Mouse (Mus musculus): ENCODE measurements around the gene Lrrc26. TPM values are rescaled to one million over a fixed set of nuclear protein-coding genes. Genes with fewer than 3 reads are reported as not detected.

Gene Lrrc26
- polyA plus RNA-seq, 1 experiment from 2014 or later = 0.89 TPM

- H3K4me2 ChIP-seq (ENCODE audit: low read depth, low read length) = peak overlapping the region; percentile 94
- H3K9me3 ChIP-seq (replicated peaks; ENCODE audit: control insufficient read depth, low read length) = no peaks in the 10 kb centered on the region
- peaks cover 8% of the 10 kb centered on the region for H3K27me3 ChIP-seq (ENCODE audit: control insufficient read depth, insufficient read depth, low read length)
- no peak for ATAC-seq (replicated peaks; ENCODE audit: extremely low read depth, insufficient read depth, low FRiP score)
- 25% methylated on average over 12 of the region's 12 CpGs for WGBS
- peak overlapping the region; percentile 86 for H3K4me3 ChIP-seq (ENCODE audit: low read length)
- no peak overlapping the region for H3K27ac ChIP-seq (ENCODE audit: low read length)
- no peaks in the 10 kb centered on the region for H3K36me3 ChIP-seq (ENCODE audit: control insufficient read depth, insufficient read depth)
- peak overlapping the region; percentile 78 for H3K9ac ChIP-seq (ENCODE audit: low read length)
- H3K4me1 ChIP-seq (ENCODE audit: control insufficient read depth, insufficient read depth, low read length) = peaks cover 34% of the 10 kb centered on the region
Measured at GRCm38 (mm10) chr2:25263623-25264285, 26.0 kb upstream of the Lrrc26 start.

GRCm38 (mm10) chr2:25264286-25264660 is 25.4 kb upstream of the Lrrc26 start:
- H3K4me2 ChIP-seq (ENCODE audit: low read depth, low read length) = no peak overlapping the region
- H3K36me3 ChIP-seq (ENCODE audit: control insufficient read depth, insufficient read depth) = no peaks in the 10 kb centered on the region
- H3K27me3 ChIP-seq (ENCODE audit: control insufficient read depth, insufficient read depth, low read length) = peaks cover 8% of the 10 kb centered on the region
- no peak overlapping the region for H3K9ac ChIP-seq (ENCODE audit: low read length)
- no peaks in the 10 kb centered on the region for H3K9me3 ChIP-seq (replicated peaks; ENCODE audit: control insufficient read depth, low read length)
- no peak for ATAC-seq (replicated peaks; ENCODE audit: extremely low read depth, insufficient read depth, low FRiP score)
- no peak overlapping the region for H3K4me3 ChIP-seq (ENCODE audit: low read length)
- 66% methylated on average over 5 of the region's 5 CpGs for whole genome bisulfite sequencing
- H3K4me1 ChIP-seq (ENCODE audit: control insufficient read depth, insufficient read depth, low read length) = peaks cover 34% of the 10 kb centered on the region
- no peak overlapping the region for H3K27ac ChIP-seq (ENCODE audit: low read length)

DNA sequence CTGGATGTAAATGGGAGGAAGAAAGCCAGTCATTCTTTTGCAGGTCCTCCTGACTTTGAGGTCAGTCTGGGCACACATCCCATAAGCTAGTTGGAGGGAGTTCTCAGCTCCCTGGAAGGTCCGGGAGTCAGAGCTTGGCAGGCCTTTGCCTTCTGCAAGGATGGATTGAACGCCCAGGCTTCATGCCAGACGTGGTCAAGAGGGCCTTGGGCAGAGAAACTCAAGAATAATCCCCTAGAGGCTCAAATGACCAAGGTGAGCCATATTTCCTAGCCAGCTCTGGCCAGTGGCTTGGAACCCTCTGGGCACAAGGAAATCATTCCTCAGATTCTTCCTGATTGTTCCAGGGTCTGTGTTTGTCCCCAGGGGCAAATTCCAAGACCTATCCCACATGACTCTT is 24.9 kb upstream of the Lrrc26 start:
- ATAC-seq (replicated peaks; ENCODE audit: extremely low read depth, insufficient read depth, low FRiP score) = no peak
- Histone ChIP-seq H3K27me3 (ENCODE audit: control insufficient read depth, insufficient read depth, low read length) (peaks cover 8% of the 10 kb centered on the region), H3K4me1 (ENCODE audit: control insufficient read depth, insufficient read depth, low read length) (peaks cover 34% of the 10 kb centered on the region), H3K27ac (ENCODE audit: low read length) (no peak overlapping the region), H3K4me2 (ENCODE audit: low read depth, low read length) (no peak overlapping the region), H3K9me3 (replicated peaks; ENCODE audit: control insufficient read depth, low read length) (no peaks in the 10 kb centered on the region), H3K36me3 (ENCODE audit: control insufficient read depth, insufficient read depth) (0 out of 2 replicates have a peak, but pooled peaks cover 4% of the 10 kb centered on the region), H3K4me3 (ENCODE audit: low read length) (no peak overlapping the region), H3K9ac (ENCODE audit: low read length) (no peak overlapping the region)
- 59% methylated on average over 3 of the region's 3 CpGs for WGBS

DNA sequence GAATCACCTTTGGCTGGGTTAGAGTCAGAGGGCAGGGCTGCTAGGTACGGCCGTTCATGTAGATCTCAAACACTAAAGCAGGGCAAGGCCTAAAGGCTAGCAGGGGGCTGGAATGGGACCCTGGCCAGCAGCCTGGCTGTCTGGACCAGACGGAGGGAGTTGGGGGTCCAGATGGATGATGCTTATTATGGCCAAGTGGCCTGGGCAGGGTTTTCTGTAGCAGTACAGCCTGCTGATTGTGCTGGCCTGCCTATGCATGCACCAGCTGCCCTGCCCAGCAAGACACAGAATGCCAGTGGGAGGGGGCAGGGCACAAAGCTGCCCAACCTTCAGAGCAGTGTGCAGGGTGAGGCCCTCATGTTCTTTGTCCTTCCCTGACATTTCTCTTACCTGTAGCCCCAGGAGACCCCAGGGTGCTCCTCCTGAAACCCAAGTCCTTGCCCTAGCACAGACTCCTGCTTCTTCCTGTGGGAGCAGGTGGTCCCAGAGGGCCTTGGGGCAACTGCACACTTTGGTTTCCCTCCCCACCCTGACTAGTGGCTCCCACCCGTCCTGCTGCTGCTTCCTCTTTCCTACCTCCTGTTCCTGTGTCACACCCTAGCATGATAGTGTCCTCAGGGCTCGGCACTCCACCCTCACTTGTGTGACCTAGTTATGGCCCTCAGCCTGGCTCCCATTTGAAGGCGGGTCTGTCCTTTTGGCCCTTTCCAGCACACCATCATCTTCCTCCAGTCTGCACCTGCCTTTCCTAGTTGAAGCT is 23.6 kb upstream of the Lrrc26 start:
- Histone ChIP-seq H3K4me3 (ENCODE audit: low read length) (no peak overlapping the region), H3K27ac (ENCODE audit: low read length) (no peak overlapping the region), H3K9ac (ENCODE audit: low read length) (peak overlapping the region; percentile 45; the same call in 1 of the 2 replicates), H3K36me3 (ENCODE audit: control insufficient read depth, insufficient read depth) (peaks cover 11% of the 10 kb centered on the region; the same call in 1 of the 2 replicates), H3K27me3 (ENCODE audit: control insufficient read depth, insufficient read depth, low read length) (peaks cover 8% of the 10 kb centered on the region), H3K4me2 (ENCODE audit: low read depth, low read length) (peak overlapping the region; percentile 17; the same call in 1 of the 2 replicates), H3K9me3 (replicated peaks; ENCODE audit: control insufficient read depth, low read length) (no peaks in the 10 kb centered on the region), H3K4me1 (ENCODE audit: control insufficient read depth, insufficient read depth, low read length) (peaks cover 37% of the 10 kb centered on the region)
- 51% methylated on average over 6 of the region's 6 CpGs for WGBS
- ATAC-seq (replicated peaks; ENCODE audit: extremely low read depth, insufficient read depth, low FRiP score) = no peak

- Histone ChIP-seq H3K4me2 (ENCODE audit: low read depth, low read length) (0 out of 2 replicates have a peak overlapping the region, but pooled peaks have one; percentile 13), H3K4me1 (ENCODE audit: control insufficient read depth, insufficient read depth, low read length) (peaks cover 43% of the 10 kb centered on the region), H3K27ac (ENCODE audit: low read length) (no peak overlapping the region), H3K9me3 (replicated peaks; ENCODE audit: control insufficient read depth, low read length) (no peaks in the 10 kb centered on the region), H3K4me3 (ENCODE audit: low read length) (no peak overlapping the region), H3K36me3 (ENCODE audit: control insufficient read depth, insufficient read depth) (peaks cover 11% of the 10 kb centered on the region; the same call in 1 of the 2 replicates), H3K9ac (ENCODE audit: low read length) (no peak overlapping the region), H3K27me3 (ENCODE audit: control insufficient read depth, insufficient read depth, low read length) (peaks cover 8% of the 10 kb centered on the region)
- no peak for ATAC-seq (replicated peaks; ENCODE audit: extremely low read depth, insufficient read depth, low FRiP score)
- 36% methylated on average over 2 of the region's 2 CpGs for WGBS
Measured at GRCm38 (mm10) chr2:25266720-25267119, 23.0 kb upstream of the Lrrc26 start.

- Histone ChIP-seq H3K27ac (ENCODE audit: low read length) (no peak overlapping the region), H3K4me1 (ENCODE audit: control insufficient read depth, insufficient read depth, low read length) (peaks cover 43% of the 10 kb centered on the region), H3K9me3 (replicated peaks; ENCODE audit: control insufficient read depth, low read length) (no peaks in the 10 kb centered on the region), H3K27me3 (ENCODE audit: control insufficient read depth, insufficient read depth, low read length) (peaks cover 8% of the 10 kb centered on the region), H3K9ac (ENCODE audit: low read length) (no peak overlapping the region), H3K36me3 (ENCODE audit: control insufficient read depth, insufficient read depth) (peaks cover 11% of the 10 kb centered on the region; the same call in 1 of the 2 replicates), H3K4me3 (ENCODE audit: low read length) (no peak overlapping the region), H3K4me2 (ENCODE audit: low read depth, low read length) (no peak overlapping the region)
- ATAC-seq (replicated peaks; ENCODE audit: extremely low read depth, insufficient read depth, low FRiP score) = no peak
Measured at GRCm38 (mm10) chr2:25267241-25267640, 22.5 kb upstream of the Lrrc26 start.

- H3K9me3 ChIP-seq (replicated peaks; ENCODE audit: control insufficient read depth, low read length) = no peaks in the 10 kb centered on the region
- peaks cover 43% of the 10 kb centered on the region for H3K4me1 ChIP-seq (ENCODE audit: control insufficient read depth, insufficient read depth, low read length)
- ATAC-seq (replicated peaks; ENCODE audit: extremely low read depth, insufficient read depth, low FRiP score) = no peak
- H3K9ac ChIP-seq (ENCODE audit: low read length) = no peak overlapping the region
- no peak overlapping the region for H3K27ac ChIP-seq (ENCODE audit: low read length)
- H3K27me3 ChIP-seq (ENCODE audit: control insufficient read depth, insufficient read depth, low read length) = peaks cover 8% of the 10 kb centered on the region
- no peak overlapping the region for H3K4me3 ChIP-seq (ENCODE audit: low read length)
- WGBS = 67% methylated on average over 4 of the region's 4 CpGs
- peaks cover 11% of the 10 kb centered on the region; the same call in 1 of the 2 replicates for H3K36me3 ChIP-seq (ENCODE audit: control insufficient read depth, insufficient read depth)
- no peak overlapping the region for H3K4me2 ChIP-seq (ENCODE audit: low read depth, low read length)
Measured at GRCm38 (mm10) chr2:25267746-25268309, 21.9 kb upstream of the Lrrc26 start.

DNA sequence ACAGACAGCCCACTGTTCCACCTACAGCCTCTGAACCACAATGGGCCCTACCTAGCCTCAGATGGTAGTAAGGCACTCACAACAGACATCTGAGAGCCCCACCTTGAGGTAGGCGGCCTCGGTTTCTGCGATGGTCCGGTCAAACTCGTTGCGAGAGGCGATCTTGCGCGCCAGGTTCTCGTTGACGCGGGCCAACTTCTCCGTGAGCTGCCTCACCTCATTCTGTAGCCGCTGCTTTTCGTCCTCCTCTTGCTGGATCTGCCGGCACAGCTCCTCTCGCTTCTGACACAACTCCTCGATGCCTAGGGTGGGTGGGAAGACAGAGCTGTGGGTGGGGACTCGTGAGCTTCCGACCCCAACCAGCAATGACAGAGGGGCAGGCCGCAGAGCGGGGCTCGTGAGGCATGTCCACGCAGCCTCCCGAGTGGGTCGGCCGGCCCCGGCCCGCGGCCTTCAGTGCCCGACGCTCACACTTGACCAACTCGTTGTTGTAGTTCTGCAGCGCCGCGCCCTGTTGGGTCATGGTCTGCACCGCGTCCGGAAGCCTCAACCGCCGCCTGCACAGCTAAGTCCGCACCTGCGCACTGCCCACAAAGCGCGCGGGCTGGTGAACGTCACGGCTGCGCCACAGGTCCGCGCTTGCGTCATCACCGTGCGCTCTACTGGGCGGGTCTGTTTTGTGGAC is 17.7 kb upstream of the Lrrc26 start, which contains the start of the genes Ssna1 and Anapc2:
Ssna1 (minus strand) TSS at position 612 of the 685 bp plus-strand sequence.
Anapc2 (plus strand) TSS at position 652 of the 685 bp plus-strand sequence.
- Histone ChIP-seq H3K9me3 (replicated peaks; ENCODE audit: control insufficient read depth, low read length) (no peaks in the 10 kb centered on the region), H3K4me1 (ENCODE audit: control insufficient read depth, insufficient read depth, low read length) (peaks cover 25% of the 10 kb centered on the region), H3K27me3 (ENCODE audit: control insufficient read depth, insufficient read depth, low read length) (no peaks in the 10 kb centered on the region), H3K9ac (ENCODE audit: low read length) (peak within 1 kb of the TSS; percentile 82), H3K4me2 (ENCODE audit: low read depth, low read length) (peak within 1 kb of the TSS; percentile 96), H3K4me3 (ENCODE audit: low read length) (peak within 1 kb of the TSS; percentile 78), H3K27ac (ENCODE audit: low read length) (peak within 1 kb of the TSS; percentile 86), H3K36me3 (ENCODE audit: control insufficient read depth, insufficient read depth) (peaks cover 33% of the 10 kb centered on the region)
- ATAC-seq (replicated peaks; ENCODE audit: extremely low read depth, insufficient read depth, low FRiP score) = peak; percentile 96
- WGBS = under 1% methylated on average over 55 of the region's 55 CpGs
